Mouse (Mus musculus) cerebral cortex, adult 2 months (tissue): Measurements from ENCODE around the gene Acot3.

Source experiments
- WGBS: fragments of 180-500 bp; shearing (Covaris S2); methylation state at CpG from one replicate; pipeline ENCODE4 v1.1.7; 2018; 5-methylcytosine and 5-hydroxymethylcytosine counted together

Acot3 gene

GRCm38 (mm10) chr12:84100604-84101492, 48.9 kb downstream of the Acot3 start, which contains the start of gene Acot6:
TSS of gene Acot6 (plus strand) at chr12:84100654.
- WGBS, result under 1% methylated on average over 77 of the region's 80 CpGs

GRCm38 (mm10) chr12:84101493-84101845, 49.5 kb downstream of the Acot3 start:
- 53% methylated on average over 2 of the region's 2 CpGs for WGBS

GRCm38 (mm10) chr12:84107012-84107411, 55.1 kb downstream of the Acot3 start:
- 86% methylated on average over 3 of the region's 3 CpGs for WGBS

GRCm38 (mm10) chr12:84107692-84108091, 55.7 kb downstream of the Acot3 start:
- 63% methylated on average over 1 of the region's 1 CpGs for WGBS

GRCm38 (mm10) chr12:84109924-84110323, 58.0 kb downstream of the Acot3 start:
- 84% methylated on average over 1 of the region's 1 CpGs for WGBS
